Mouse (Mus musculus) ES-CJ7 (cell line): ENCODE data around the gene Gm37240.
A peak's percentile ranks its signal among the peaks of the same experiment; 100 is the strongest.
"Not testable (repeated sequence)": the region's sequence is repeated elsewhere in the genome, so short reads cannot be mapped to it uniquely, and the experiment has no call there.

Experiments used
- DNase-seq: peaks from one replicate; pipeline ENCODE4 v3.0.0; 2011; ENCODE audit warnings: low read depth, low spot score

Gm37240 gene

GRCm38 (mm10) chr3:84917903-84918679 is 969.2 kb downstream of the Gm37240 start:
- no peak for DNase-seq

DNA sequence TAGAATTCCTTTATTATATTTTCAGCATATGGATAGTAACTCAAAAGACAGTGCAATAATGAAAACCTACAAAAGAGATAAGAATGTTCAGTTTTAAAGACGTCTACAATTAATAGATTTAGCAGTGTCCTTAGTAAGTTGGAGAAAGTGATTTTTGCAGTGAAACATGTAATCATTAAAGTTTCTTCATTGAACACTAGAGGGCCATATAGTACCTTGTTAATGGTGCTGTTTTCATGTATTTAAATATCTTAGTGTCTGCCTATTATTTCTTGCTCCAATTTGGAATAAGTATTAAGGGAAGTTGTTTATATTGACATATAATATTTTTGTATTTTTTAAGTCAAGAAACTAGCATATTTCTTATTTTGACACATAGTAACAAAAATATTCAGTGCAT is 973.0 kb downstream of the Gm37240 start:
- no peak for DNase-seq

GRCm38 (mm10) chr3:84906528-84906927 is 980.8 kb downstream of the Gm37240 start:
- DNase-seq = peak; percentile 53

- no peak for DNase-seq
These were observed 989.4 kb downstream of the Gm37240 start for GRCm38 (mm10) chr3:84897952-84898351.

DNA sequence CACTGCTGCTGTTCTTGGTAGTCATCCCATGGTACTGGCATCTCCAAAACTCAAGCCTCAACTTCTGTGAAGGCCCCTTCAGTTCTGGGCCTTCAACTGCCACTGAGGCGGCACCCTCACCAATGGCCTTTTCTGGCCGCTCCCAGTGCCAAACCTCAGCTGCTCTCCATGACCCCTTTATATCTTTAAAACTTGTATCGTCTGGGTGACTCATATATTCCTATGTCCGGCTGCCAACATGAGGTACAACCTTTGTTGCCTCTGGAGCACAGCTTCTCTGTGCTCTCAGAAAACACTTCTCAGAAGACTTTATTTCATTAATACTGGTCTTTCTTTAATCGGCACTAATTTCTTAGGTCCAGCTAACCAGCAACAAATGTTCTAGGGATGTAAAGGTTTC is 996.3 kb downstream of the Gm37240 start:
- no peak for DNase-seq

DNA sequence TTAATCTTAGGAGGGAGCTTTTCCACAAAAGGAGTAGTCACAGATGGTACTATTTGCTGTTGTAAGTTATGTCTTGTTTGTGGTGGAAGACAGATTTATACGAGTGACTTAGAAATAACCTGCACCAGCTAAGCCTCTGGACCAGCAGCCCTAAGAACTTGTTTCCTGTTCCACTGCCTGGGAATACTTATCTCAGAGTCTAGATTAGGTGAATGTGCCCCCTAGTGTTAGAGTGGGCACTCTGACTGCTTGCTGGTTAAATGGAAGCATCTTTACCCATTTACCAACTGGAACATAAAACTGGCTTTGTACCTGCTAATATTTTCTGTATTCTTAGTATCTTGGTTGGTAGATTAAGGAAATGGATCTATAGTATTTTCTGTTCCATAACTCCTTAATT is 997.7 kb downstream of the Gm37240 start:
- DNase-seq = peak; percentile 57

GRCm38 (mm10) chr3:84883817-84884483 is 1003.4 kb downstream of the Gm37240 start:
- no peak for DNase-seq

GRCm38 (mm10) chr3:84876211-84876610 is 1011.1 kb downstream of the Gm37240 start:
- DNase-seq = no peak

DNA sequence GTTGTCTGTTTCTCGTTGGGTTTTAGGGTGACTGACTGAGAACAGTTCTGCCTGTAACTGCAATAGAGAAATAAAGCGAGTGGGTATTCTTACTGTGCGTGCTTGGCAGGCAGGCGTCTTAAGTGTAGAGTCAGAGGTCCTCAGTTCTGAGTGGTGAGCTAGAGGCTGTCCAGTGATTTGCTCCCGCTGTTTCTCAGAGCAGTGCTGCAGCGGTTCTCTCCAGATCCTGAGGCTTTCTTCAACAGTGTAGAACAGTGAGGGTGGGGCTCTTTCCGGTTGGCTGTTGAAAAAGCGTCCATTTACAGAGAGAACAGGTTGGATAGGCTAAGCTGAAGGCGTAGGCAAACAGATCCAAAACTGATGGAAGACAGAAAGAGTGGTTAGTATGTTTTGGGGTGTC is 1012.0 kb downstream of the Gm37240 start:
- DNase-seq = peak; percentile 61

GRCm38 (mm10) chr3:84870126-84870525 is 1017.2 kb downstream of the Gm37240 start:
- no peak for DNase-seq

- no peak for DNase-seq
These were observed 1019.3 kb downstream of the Gm37240 start for GRCm38 (mm10) chr3:84867991-84868390.

GRCm38 (mm10) chr3:84867434-84867975 is 1019.8 kb downstream of the Gm37240 start:
- no peak for DNase-seq

DNA sequence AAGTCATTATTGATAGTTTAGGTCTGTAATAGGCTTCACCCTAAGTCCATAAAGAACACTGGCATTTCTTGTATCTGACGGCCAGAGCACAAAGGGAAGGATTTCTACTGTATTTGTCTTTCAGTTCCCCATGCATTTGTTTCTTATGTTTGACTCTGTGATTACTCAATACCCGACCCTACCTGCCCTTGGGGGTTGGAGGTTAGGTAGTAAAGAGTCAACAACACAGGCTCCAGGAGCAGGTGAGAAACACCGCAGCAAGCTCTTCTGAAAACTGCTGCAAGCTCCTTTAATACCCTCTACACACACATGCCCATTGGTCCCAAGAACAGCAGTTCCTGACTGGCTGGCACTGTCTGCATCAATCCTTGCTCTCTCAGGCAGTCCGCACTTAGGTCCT is 1020.5 kb downstream of the Gm37240 start:
- no peak for DNase-seq

GRCm38 (mm10) chr3:84865684-84866083 is 1021.6 kb downstream of the Gm37240 start:
- no peak for DNase-seq

GRCm38 (mm10) chr3:84861817-84862216 is 1025.5 kb downstream of the Gm37240 start:
- not testable (repeated sequence) for DNase-seq

DNA sequence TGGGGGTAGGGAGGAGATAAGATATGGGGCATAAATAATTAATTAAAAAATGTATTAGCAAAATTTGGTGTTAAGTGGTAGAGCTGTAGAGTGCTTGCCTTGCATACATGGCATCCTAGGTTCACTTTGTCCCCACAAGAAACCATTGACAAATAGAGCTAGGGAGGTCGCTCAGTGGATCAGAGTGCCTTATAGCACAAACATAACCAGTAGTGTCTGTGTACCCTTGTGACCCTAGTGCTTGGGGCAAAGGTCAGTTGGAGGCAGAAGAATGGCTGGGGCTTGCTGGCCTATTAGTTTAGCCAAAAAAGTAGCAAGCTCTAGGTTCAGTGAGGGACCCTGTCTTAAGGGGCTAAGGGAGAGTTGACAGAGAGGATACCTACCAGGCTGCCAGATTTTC is 1026.6 kb downstream of the Gm37240 start:
- DNase-seq = no peak

DNA sequence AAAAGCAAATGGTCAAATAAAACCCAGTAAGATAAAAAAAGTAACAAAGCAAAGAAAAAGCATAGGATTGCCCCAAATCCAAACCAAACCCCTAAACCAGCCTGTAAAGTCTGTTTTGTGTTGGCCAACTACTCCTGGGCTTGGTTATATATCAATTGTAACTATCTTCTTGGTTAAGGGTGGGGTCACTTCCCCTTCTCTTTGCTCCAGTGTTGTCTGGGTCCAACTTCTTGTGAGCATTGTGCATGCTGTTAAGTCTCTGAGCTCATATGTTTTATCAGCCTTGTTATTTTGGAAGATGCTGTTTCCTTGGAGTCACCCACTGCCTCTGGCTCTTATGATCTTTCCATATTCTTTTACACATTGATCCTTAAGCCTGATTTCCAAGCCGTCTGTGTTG is 1032.9 kb downstream of the Gm37240 start:
- DNase-seq = no peak

DNA sequence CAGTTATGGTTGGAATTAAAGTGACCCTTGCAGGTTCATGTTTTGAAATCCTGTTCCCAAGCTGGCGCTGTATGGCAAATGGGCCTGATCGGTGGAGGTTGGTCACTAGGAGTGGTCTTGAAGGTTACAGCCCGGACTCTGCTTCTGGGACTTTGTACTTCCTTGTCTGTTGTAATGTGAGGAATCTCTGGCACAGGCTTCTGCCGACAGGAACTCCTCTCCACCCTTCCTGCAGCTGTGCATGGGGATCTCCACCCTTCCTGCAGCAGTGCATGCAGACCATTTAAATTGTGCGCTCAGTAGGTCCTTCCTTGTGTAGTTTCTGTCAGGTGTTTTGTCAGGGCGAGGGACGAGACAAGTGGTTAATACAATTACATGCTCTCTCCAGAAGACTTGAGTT is 1034.4 kb downstream of the Gm37240 start:
- DNase-seq = peak; percentile 65

GRCm38 (mm10) chr3:84851801-84852200 is 1035.5 kb downstream of the Gm37240 start:
- DNase-seq = no peak

- no peak for DNase-seq
These were observed 1036.9 kb downstream of the Gm37240 start for GRCm38 (mm10) chr3:84850418-84850817.

DNA sequence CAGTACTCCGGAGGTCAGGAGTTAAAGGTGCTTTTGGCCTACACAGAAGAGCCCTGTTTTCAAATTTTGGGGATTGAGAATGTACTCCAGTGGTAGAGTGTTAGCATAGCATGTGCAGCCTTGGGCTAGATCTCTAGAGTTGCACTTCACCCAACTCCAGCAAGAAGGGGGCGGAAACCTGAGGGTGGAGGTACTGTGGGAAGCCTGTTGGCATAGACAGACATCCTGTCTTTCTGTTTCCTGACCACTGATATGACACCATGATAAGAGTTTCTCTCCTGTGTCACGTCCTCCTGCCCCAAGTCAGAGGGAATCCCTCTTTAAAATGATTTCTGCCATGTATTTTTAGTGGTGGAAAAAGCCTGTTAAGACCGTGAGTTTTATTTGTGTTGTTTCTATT is 1038.5 kb downstream of the Gm37240 start:
- DNase-seq = no peak

DNA sequence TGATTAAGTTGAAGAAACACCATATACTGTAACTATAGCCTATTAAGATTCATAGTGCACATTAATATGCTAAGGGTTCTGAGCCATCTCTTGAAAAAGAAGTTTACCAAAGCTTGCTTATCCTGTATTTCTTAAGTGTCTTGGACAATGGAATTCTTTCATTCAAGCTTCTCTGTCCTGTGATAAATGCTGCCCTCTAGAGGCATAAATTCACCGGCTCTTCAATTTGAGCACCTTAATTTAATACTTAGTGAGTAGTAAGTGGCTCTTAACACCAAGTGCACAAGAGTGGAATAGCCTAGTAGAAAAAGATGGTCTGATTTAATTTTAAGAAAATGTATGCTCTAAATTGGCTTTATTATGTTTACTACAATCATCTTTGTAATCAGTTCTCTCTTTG is 1043.7 kb downstream of the Gm37240 start:
- peak; percentile 63 for DNase-seq

GRCm38 (mm10) chr3:84842793-84843192 is 1044.5 kb downstream of the Gm37240 start:
- DNase-seq = no peak
